Mouse (Mus musculus) lung, embryonic 16.5 days (tissue): ENCODE data around the gene Thap3. TPM values are rescaled to one million over a fixed set of nuclear protein-coding genes. Genes with fewer than 3 reads are reported as not detected.

Source experiments
- ATAC-seq: fragments of 200-750 bp; cut with Nextera tagmentation; 2 replicates; pipeline ENCODE4 v1.8.0; 2017; ENCODE audit warnings: low read depth, mild to moderate bottlenecking, moderate library complexity
- H3K27ac ChIP-seq: fragments of 300-500 bp; sonication (generic); 2 replicates; pipeline ENCODE4 v1.5.1; 2014; ENCODE audit warnings: mild to moderate bottlenecking, control low read depth, low read length
- H3K27me3 ChIP-seq: fragments of 300-500 bp; sonication (generic); 2 replicates; pipeline ENCODE4 v1.6.1; 2014; ENCODE audit warnings: low read depth, low read length, mixed read lengths; ENCODE audit not compliant: control insufficient read depth, insufficient read depth
- H3K36me3 ChIP-seq: fragments of 300-500 bp; sonication (generic); 2 replicates; pipeline ENCODE4 v1.6.1; 2014; ENCODE audit warnings: low read length; ENCODE audit not compliant: control insufficient read depth, insufficient read depth
- H3K4me1 ChIP-seq: fragments of 300-500 bp; sonication (generic); replicated peaks from 2 replicates; pipeline ENCODE4 v1.6.1; 2014; ENCODE audit warnings: low read length, mixed read lengths; ENCODE audit not compliant: control insufficient read depth, insufficient read depth
- H3K4me2 ChIP-seq: fragments of 300-500 bp; sonication (generic); 2 replicates; pipeline ENCODE4 v1.6.1; 2014; ENCODE audit warnings: low read depth, low read length, control low read depth
- H3K4me3 ChIP-seq: fragments of 300-500 bp; sonication (generic); 2 replicates; pipeline ENCODE4 v1.5.1; 2014; ENCODE audit warnings: mild to moderate bottlenecking, low read length, control low read depth
- H3K9ac ChIP-seq: fragments of 300-500 bp; sonication (generic); 2 replicates; pipeline ENCODE4 v1.6.1; 2014; ENCODE audit warnings: low read length, control low read depth
- H3K9me3 ChIP-seq: fragments of 300-500 bp; sonication (generic); 2 replicates; pipeline ENCODE4 v1.6.1; 2016; ENCODE audit warnings: low read length; ENCODE audit not compliant: control insufficient read depth
- WGBS: fragments of 180-500 bp; shearing (Covaris S2); extraction: QIAGEN DNeasy Blood & Tissue Kit; methylation state at CpG from one replicate; pipeline ENCODE4 v1.1.7; 2014; 5-methylcytosine and 5-hydroxymethylcytosine counted together
- polyA plus RNA-seq: library from polyadenylated mRNA; unstranded; fragments of >200 nt; fragmentation: Nextera tagmentation; extraction: Ambion mirVana; gene quantifications from 2 replicates; pipeline ENCODE4 v1.2.1, GENCODE M21; 2015

The Thap3 gene
- polyA plus RNA-seq, 1 experiment from 2014 or later: 37.5 TPM

GRCm38 (mm10) chr4:152002063-152002462 is 13.3 kb upstream of the Thap3 start:
- no peaks in the 10 kb centered on the region for H3K36me3 ChIP-seq
- H3K4me1 ChIP-seq: peaks cover 5% of the 10 kb centered on the region
- H3K27me3 ChIP-seq: no peaks in the 10 kb centered on the region
- peak overlapping the region; percentile 33; the same call in 1 of the 2 replicates for H3K27ac ChIP-seq
- H3K9ac ChIP-seq: no peak overlapping the region
- H3K9me3 ChIP-seq: no peaks in the 10 kb centered on the region
- H3K4me3 ChIP-seq: no peak overlapping the region
- no peak for ATAC-seq
- 72% methylated on average over 3 of the region's 3 CpGs for WGBS
- no peak overlapping the region for H3K4me2 ChIP-seq

- no peak overlapping the region for H3K4me3 ChIP-seq
- peaks cover 3% of the 10 kb centered on the region; the same call in 1 of the 2 replicates for H3K4me1 ChIP-seq
- H3K4me2 ChIP-seq: no peak overlapping the region
- H3K27me3 ChIP-seq: no peaks in the 10 kb centered on the region
- H3K9ac ChIP-seq: no peak overlapping the region
- no peak for ATAC-seq
- no peaks in the 10 kb centered on the region for H3K36me3 ChIP-seq
- peak overlapping the region; percentile 33; the same call in 1 of the 2 replicates for H3K27ac ChIP-seq
- no peaks in the 10 kb centered on the region for H3K9me3 ChIP-seq
- 67% methylated on average over 4 of the region's 4 CpGs for WGBS
Observed at GRCm38 (mm10) chr4:152001335-152001734, 12.5 kb upstream of the Thap3 start.

GRCm38 (mm10) chr4:152000906-152001305 is 12.1 kb upstream of the Thap3 start:
- Histone ChIP-seq H3K9me3 (no peaks in the 10 kb centered on the region), H3K4me3 (no peak overlapping the region), H3K36me3 (no peaks in the 10 kb centered on the region), H3K27ac (no peak overlapping the region; the same call in 1 of the 2 replicates), H3K4me1 (peaks cover 3% of the 10 kb centered on the region; the same call in 1 of the 2 replicates), H3K4me2 (no peak overlapping the region), H3K27me3 (no peaks in the 10 kb centered on the region), H3K9ac (no peak overlapping the region)
- no peak for ATAC-seq
- 16% methylated on average over 4 of the region's 4 CpGs for whole genome bisulfite sequencing

- H3K27ac ChIP-seq: no peak overlapping the region
- WGBS: 47% methylated on average over 3 of the region's 3 CpGs
Observed at GRCm38 (mm10) chr4:151999481-151999880, 10.7 kb upstream of the Thap3 start.

GRCm38 (mm10) chr4:151997701-151998100 is 8.9 kb upstream of the Thap3 start:
- Histone ChIP-seq H3K36me3 (peaks cover under 1% of the 10 kb centered on the region; the same call in 1 of the 2 replicates), H3K4me1 (peaks cover 20% of the 10 kb centered on the region), H3K9ac (no peak overlapping the region), H3K9me3 (no peaks in the 10 kb centered on the region), H3K4me2 (peak overlapping the region; percentile 68; the same call in 1 of the 2 replicates), H3K27me3 (no peaks in the 10 kb centered on the region), H3K27ac (no peak overlapping the region), H3K4me3 (no peak overlapping the region)
- no peak for ATAC-seq
- 70% methylated on average over 3 of the region's 3 CpGs for WGBS

More at GRCm38 (mm10) chr4:151999481-151999880, 10.7 kb upstream of the Thap3 start:
- Histone ChIP-seq H3K27me3 (no peaks in the 10 kb centered on the region), H3K4me3 (no peak overlapping the region), H3K4me2 (no peak overlapping the region), H3K36me3 (no peaks in the 10 kb centered on the region), H3K4me1 (peaks cover 5% of the 10 kb centered on the region; the same call in 1 of the 2 replicates), H3K9ac (no peak overlapping the region), H3K9me3 (no peaks in the 10 kb centered on the region)
- no peak for ATAC-seq

GRCm38 (mm10) chr4:151996951-151997222 is 8.1 kb upstream of the Thap3 start:
- no peak for ATAC-seq
- Histone ChIP-seq H3K4me3 (peak overlapping the region; percentile 98), H3K4me2 (peak overlapping the region; percentile 68), H3K9me3 (no peaks in the 10 kb centered on the region), H3K9ac (peak overlapping the region; percentile 88), H3K27me3 (no peaks in the 10 kb centered on the region), H3K27ac (peak overlapping the region; percentile 91), H3K4me1 (peaks cover 20% of the 10 kb centered on the region), H3K36me3 (peaks cover 8% of the 10 kb centered on the region)
- 2% methylated on average over 13 of the region's 13 CpGs for WGBS

GRCm38 (mm10) chr4:151996173-151996950 is 7.6 kb upstream of the Thap3 start, which contains the start of gene Phf13:
Phf13 (minus strand) TSS chr4:151996258.
- H3K9me3 ChIP-seq: no peaks in the 10 kb centered on the region
- peak within 1 kb of the TSS; percentile 93 for H3K9ac ChIP-seq
- ATAC-seq: peak; percentile 98
- peak within 1 kb of the TSS; percentile 91 for H3K27ac ChIP-seq
- peaks cover 14% of the 10 kb centered on the region for H3K36me3 ChIP-seq
- WGBS: under 1% methylated on average over 90 of the region's 94 CpGs
- H3K4me1 ChIP-seq: peaks cover 20% of the 10 kb centered on the region
- no peaks in the 10 kb centered on the region for H3K27me3 ChIP-seq
- peak within 1 kb of the TSS; percentile 91 for H3K4me2 ChIP-seq
- peak within 1 kb of the TSS; percentile 98 for H3K4me3 ChIP-seq

GRCm38 (mm10) chr4:151995371-151996172 is 6.8 kb upstream of the Thap3 start:
- WGBS: under 1% methylated on average over 65 of the region's 111 CpGs
- H3K9me3 ChIP-seq: no peaks in the 10 kb centered on the region
- H3K9ac ChIP-seq: peak overlapping the region; percentile 93
- H3K27me3 ChIP-seq: no peaks in the 10 kb centered on the region
- H3K4me3 ChIP-seq: peak overlapping the region; percentile 98
- peaks cover 22% of the 10 kb centered on the region for H3K36me3 ChIP-seq
- peaks cover 20% of the 10 kb centered on the region for H3K4me1 ChIP-seq
- peak; percentile 29 for ATAC-seq
- peak overlapping the region; percentile 91 for H3K4me2 ChIP-seq
- peak overlapping the region; percentile 80 for H3K27ac ChIP-seq
